Mouse (Mus musculus) hematopoietic stem cell, adult 5-6 weeks (primary cell): ENCODE results near the gene Tmem132a. TPM values are rescaled to one million over a fixed set of nuclear protein-coding genes. Genes with fewer than 3 reads are reported as not detected.

ENCODE experiments used
- ATAC-seq, 2 experiments: fragments of 125-278 bp in 1 of 2; replicated peaks in 1 of 2; 2 replicates each; pipeline ENCODE4 v1.8.0; 2016 to 2017; ENCODE audit warnings: inconsistent platforms in 2 of 2, mild to moderate bottlenecking in 2 of 2, moderate number of reproducible peaks in 2 of 2, low read depth in 1 of 2, moderate TSS enrichment in 1 of 2; ENCODE audit not compliant: low FRiP score in 2 of 2, poor library complexity in 2 of 2, severe bottlenecking in 2 of 2, insufficient read depth in 1 of 2, low TSS enrichment in 1 of 2
- total RNA-seq: library from RNA; stranded (forward); fragments of 172-1452, 232-1000 nt; gene quantifications from 2 replicates; pipeline ENCODE4 v1.2.3, GENCODE M21; 2017

Gene Tmem132a
- total RNA-seq, 1 experiment from 2014 or later = 0.40 TPM

GRCm38 (mm10) chr19:10845454-10845853 is 24.3 kb downstream of the Tmem132a start:
- ATAC-seq = no peak

GRCm38 (mm10) chr19:10844206-10844605 is 25.5 kb downstream of the Tmem132a start:
- ATAC-seq = no peak

- 0 out of 4 replicates have a peak, but pooled peaks of 1 of the 2 experiments have one; percentile 12 for ATAC-seq
These were observed 26.8 kb downstream of the Tmem132a start for GRCm38 (mm10) chr19:10842914-10843313.

GRCm38 (mm10) chr19:10841721-10842626 is 27.8 kb downstream of the Tmem132a start:
- ATAC-seq = peak; percentile 87

- ATAC-seq = no peak
These were observed 30.5 kb downstream of the Tmem132a start, which contains the start of gene Slc15a3 for GRCm38 (mm10) chr19:10839010-10839892. Gene Slc15a3 (plus strand): TSS chr19:10839727.

- no peak for ATAC-seq
These were observed 34.1 kb downstream of the Tmem132a start for GRCm38 (mm10) chr19:10835671-10836070.

- no peak for ATAC-seq
These were observed 36.1 kb downstream of the Tmem132a start for GRCm38 (mm10) chr19:10833611-10834010.

- no peak for ATAC-seq
These were observed 37.7 kb downstream of the Tmem132a start for GRCm38 (mm10) chr19:10832030-10832429.

GRCm38 (mm10) chr19:10831424-10831823 is 38.3 kb downstream of the Tmem132a start:
- ATAC-seq = peak; percentile 69 to 79

GRCm38 (mm10) chr19:10829436-10830175 is 40.1 kb downstream of the Tmem132a start, which contains the start of gene Cd6:
Gene Cd6 (minus strand): TSS chr19:10830058.
- peak; percentile 55 to 68 for ATAC-seq

GRCm38 (mm10) chr19:10828321-10828720 is 41.4 kb downstream of the Tmem132a start:
- ATAC-seq = no peak

GRCm38 (mm10) chr19:10824061-10824460 is 45.7 kb downstream of the Tmem132a start:
- ATAC-seq = no peak

- ATAC-seq = no peak
These were observed 47.2 kb downstream of the Tmem132a start for GRCm38 (mm10) chr19:10822534-10822933.

GRCm38 (mm10) chr19:10821319-10821718 is 48.4 kb downstream of the Tmem132a start:
- no peak for ATAC-seq

- ATAC-seq = peak; percentile 84 to 87
These were observed 51.4 kb downstream of the Tmem132a start for GRCm38 (mm10) chr19:10818217-10818946.

GRCm38 (mm10) chr19:10816462-10816861 is 53.3 kb downstream of the Tmem132a start:
- ATAC-seq = no peak

GRCm38 (mm10) chr19:10815871-10816270 is 53.9 kb downstream of the Tmem132a start:
- ATAC-seq = no peak
